Mouse (Mus musculus): ENCODE measurements around the gene 1810049J17Rik.

1810049J17Rik gene

GRCm38 (mm10) chr15:12348950-12349349, 27.3 kb upstream of the 1810049J17Rik start:
- no peak for DNase-seq (ENCODE audit: low spot score in 2 of 2)

- no peak for DNase-seq (ENCODE audit: low spot score in 2 of 2)
Observed at GRCm38 (mm10) chr15:12346916-12347315, 25.2 kb upstream of the 1810049J17Rik start.

- no peak for DNase-seq (ENCODE audit: low spot score in 2 of 2)
Observed at GRCm38 (mm10) chr15:12341401-12341758, 19.7 kb upstream of the 1810049J17Rik start.

- DNase-seq (ENCODE audit: low spot score in 2 of 2) = no peak
Observed at GRCm38 (mm10) chr15:12340536-12341400, 19.1 kb upstream of the 1810049J17Rik start.

GRCm38 (mm10) chr15:12337779-12338137, 16.1 kb upstream of the 1810049J17Rik start:
- no peak for DNase-seq (ENCODE audit: low spot score in 2 of 2)

GRCm38 (mm10) chr15:12337030-12337778, 15.5 kb upstream of the 1810049J17Rik start:
- no peak for DNase-seq (ENCODE audit: low spot score in 2 of 2)

- DNase-seq (ENCODE audit: low spot score in 2 of 2) = no peak
Observed at GRCm38 (mm10) chr15:12334381-12334780, 12.7 kb upstream of the 1810049J17Rik start.

GRCm38 (mm10) chr15:12331300-12331699, 9.6 kb upstream of the 1810049J17Rik start:
- DNase-seq (ENCODE audit: low spot score in 2 of 2) = no peak

- DNase-seq (ENCODE audit: low spot score in 2 of 2) = no peak
Observed at GRCm38 (mm10) chr15:12330892-12331291, 9.2 kb upstream of the 1810049J17Rik start.

GRCm38 (mm10) chr15:12330389-12330788, 8.7 kb upstream of the 1810049J17Rik start:
- DNase-seq (ENCODE audit: low spot score in 2 of 2) = no peak

- DNase-seq (ENCODE audit: low spot score in 2 of 2) = no peak
Observed at GRCm38 (mm10) chr15:12324326-12324725, 2.6 kb upstream of the 1810049J17Rik start.

- no peak for DNase-seq (ENCODE audit: low spot score in 2 of 2)
Observed at GRCm38 (mm10) chr15:12322676-12323402, 1.1 kb upstream of the 1810049J17Rik start.

GRCm38 (mm10) chr15:12321091-12321787, 460 bp downstream of the 1810049J17Rik start, which contains the start of gene Golph3:
Gene Golph3, plus strand, starts transcription at chr15:12321450.
- DNase-seq (ENCODE audit: low spot score in 2 of 2) = peak; percentile 91 to 95

GRCm38 (mm10) chr15:12320441-12321090, 1.1 kb downstream of the 1810049J17Rik start:
- no peak for DNase-seq (ENCODE audit: low spot score in 2 of 2)

GRCm38 (mm10) chr15:12319889-12320288, 1.8 kb downstream of the 1810049J17Rik start:
- DNase-seq (ENCODE audit: low spot score in 2 of 2) = no peak

GRCm38 (mm10) chr15:12318451-12318850, 3.2 kb downstream of the 1810049J17Rik start:
- DNase-seq (ENCODE audit: low spot score in 2 of 2) = no peak

- DNase-seq (ENCODE audit: low spot score in 2 of 2) = no peak
Observed at GRCm38 (mm10) chr15:12317290-12317689, 4.4 kb downstream of the 1810049J17Rik start.

- no peak for DNase-seq (ENCODE audit: low spot score in 2 of 2)
Observed at GRCm38 (mm10) chr15:12315996-12316395, 5.7 kb downstream of the 1810049J17Rik start.

GRCm38 (mm10) chr15:12314584-12314983, 7.1 kb downstream of the 1810049J17Rik start:
- no peak for DNase-seq (ENCODE audit: low spot score in 2 of 2)

GRCm38 (mm10) chr15:12313255-12313654, 8.4 kb downstream of the 1810049J17Rik start:
- DNase-seq (ENCODE audit: low spot score in 2 of 2) = no peak

GRCm38 (mm10) chr15:12311465-12311864, 10.2 kb downstream of the 1810049J17Rik start:
- DNase-seq (ENCODE audit: low spot score in 2 of 2) = no peak
